Mouse (Mus musculus): Measurements from ENCODE around the gene Adamts3.

DNA sequence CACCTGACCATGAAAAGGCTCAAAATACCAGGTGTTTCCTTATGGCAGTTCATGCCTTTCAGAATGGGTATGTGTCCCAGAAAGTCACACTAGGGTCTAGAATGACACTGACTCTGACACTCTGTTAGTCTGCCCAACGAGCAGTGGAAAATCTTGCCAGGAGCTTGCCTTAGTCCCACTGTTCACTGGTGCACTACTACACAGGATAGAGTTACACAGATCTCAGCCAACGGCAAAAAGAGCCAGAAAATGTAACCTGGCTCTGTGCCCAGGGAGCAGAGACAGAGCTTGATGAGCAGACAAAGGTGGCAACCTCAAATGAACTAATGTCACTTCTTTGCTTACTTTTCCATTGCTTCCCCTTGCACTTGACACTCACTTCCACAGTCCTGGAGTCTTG is 104.5 kb downstream of the Adamts3 start:
- TF ChIP-seq POLR2A (IDR thresholded peaks at IDR 0.05; ENCODE audit: borderline replicate concordance, extremely low read depth, insufficient read depth, insufficient read length, poor library complexity, severe bottlenecking) (no peak), CTCF (IDR thresholded peaks at IDR 0.05; ENCODE audit: borderline replicate concordance, extremely low read depth, insufficient read depth, insufficient read length) (no peak)
